Mouse (Mus musculus) large intestine, adult 2 months (tissue): ENCODE data around the gene Rnf19b. TPM values are rescaled to one million over a fixed set of nuclear protein-coding genes. Genes with fewer than 3 reads are reported as not detected.

Experiments used
- DNase-seq: peaks from one replicate; pipeline ENCODE4 v3.0.0-alpha.2; 2012; ENCODE audit warnings: low read depth, low spot score
- WGBS: fragments of 180-500 bp; shearing (Covaris S2); methylation state at CpG from one replicate; pipeline ENCODE4 v1.1.7; 2018; 5-methylcytosine and 5-hydroxymethylcytosine counted together
- polyA plus RNA-seq: library from polyadenylated mRNA; depleted of rRNA; stranded (reverse); fragments of >200 nt; gene quantifications from 2 replicates; pipeline ENCODE4 v1.2.3, GENCODE M21; 2012

Rnf19b gene
- polyA plus RNA-seq, 1 experiment = 66.8 TPM

DNA sequence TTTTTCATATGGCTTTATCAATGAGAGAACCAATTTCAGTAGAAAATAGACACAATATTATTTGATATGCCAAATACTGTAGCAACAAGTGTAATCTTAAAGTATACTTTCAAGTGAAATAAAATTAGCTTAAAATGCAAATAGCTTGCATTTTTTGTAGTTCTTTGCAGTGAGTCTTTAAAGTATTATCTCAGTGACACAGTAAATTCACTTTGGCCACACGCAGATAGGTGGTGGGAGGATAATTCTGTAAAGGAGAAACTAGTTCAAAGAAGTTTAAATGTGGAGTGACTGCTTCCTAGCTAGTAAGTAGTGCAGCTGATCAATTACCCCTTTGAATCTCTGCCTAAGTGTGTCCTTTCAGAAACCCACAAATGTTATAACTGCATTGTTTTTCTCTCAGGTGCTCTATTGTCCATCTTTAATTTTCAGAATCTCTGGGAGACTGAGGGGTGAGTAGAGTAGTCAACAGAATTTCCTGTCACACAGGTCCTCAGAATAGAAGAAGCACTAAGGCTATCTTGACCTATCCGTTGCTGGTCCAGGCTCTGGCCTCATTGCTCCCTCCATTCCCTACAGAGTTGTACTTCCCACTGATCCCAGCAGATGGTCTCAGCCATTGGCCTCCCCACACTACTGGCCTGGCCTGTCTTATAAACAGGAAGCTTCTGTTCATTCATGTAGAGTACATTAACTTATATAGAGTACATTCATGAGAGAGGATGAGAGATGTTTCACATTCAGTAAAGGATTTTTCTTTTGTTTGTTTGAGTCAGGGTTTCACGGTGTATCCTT, 4.4 kb downstream of the Rnf19b start:
- 72% methylated on average over 3 of the region's 3 CpGs for whole genome bisulfite sequencing
- DNase-seq = no peak

DNA sequence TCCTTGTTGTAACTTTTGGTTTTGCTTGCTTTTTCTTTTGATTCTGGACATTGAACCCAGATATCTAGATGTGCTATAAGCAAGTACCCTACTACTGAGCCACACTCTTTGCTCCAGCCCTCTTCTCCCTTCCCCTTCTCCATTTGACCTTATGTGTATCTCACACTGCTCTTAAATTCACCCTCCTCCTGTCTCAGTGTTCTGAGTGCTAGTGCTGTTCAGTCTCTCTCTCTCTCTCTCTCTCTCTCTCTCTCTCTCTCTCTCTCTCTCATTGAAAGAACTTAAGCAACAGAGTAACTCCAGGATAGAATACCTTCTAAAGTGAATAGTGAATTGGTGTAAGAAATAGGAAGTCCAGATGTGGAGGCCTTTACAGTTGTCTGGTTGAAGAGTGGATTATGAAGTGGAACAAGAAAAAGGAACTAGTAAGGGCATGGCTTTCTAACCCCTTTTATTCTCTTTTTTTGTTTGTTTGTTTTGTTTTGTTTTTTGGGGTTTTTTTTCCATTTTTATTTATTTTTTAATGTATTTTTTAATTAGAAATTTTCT, 7.7 kb downstream of the Rnf19b start:
- DNase-seq = no peak

DNA sequence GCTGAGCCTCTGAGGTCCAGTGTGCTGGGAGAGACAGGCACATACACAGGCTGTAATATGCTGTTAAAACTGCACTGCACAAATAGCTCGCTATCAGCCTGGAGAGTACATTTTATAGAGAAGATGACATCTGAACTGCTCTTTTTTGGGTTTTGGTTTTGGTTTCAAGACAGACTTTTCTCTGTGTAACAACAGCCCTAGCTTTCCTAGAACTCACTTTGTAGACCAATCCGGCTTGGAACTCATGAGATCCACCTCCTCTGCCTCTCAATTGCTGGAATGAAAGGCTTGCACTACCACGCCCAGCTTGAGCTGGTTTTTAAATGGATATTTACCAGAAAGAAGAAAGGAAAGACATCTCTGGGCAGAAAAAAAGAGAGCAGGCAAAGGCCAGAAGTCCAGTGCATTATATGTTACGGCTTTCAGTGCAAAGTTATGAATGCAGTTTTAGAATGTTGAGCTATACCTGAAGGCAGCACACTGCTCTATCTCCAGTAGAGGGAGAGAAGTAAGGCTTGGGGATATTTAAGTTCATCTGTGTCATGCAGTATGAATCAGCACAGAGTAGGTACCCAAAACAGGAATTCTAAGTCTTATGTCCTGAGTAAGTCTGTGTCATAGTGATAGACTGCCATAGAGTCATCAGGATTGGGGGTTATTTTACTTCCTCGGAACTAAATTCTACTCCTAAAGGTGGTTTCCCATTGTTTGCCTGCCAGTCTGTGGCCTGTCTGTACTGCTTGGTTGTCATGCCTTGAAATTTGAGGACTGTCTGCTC, 9.8 kb downstream of the Rnf19b start:
- DNase-seq = no peak
- WGBS = 48% methylated on average over 5 of the region's 5 CpGs

DNA sequence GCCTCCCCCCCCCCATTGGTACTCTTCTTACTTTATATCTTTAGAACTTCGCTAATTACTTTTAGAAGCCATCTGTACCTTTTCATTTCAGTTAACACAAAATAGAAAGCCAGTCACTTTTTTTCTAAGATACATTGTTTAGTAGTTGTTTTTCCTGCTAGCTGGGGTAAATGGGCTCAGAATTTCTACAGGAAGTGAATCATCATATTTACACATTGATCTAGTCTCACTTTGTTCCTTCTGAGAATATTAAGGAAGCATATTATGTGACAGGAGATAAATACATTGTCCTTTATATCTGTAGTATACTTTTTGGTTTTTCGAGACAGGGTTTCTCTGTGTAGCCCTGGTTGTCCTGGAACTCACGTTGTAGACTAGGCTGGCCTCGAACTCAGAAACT, 10.8 kb downstream of the Rnf19b start:
- no peak for DNase-seq
- WGBS = 85% methylated on average over 4 of the region's 4 CpGs

DNA sequence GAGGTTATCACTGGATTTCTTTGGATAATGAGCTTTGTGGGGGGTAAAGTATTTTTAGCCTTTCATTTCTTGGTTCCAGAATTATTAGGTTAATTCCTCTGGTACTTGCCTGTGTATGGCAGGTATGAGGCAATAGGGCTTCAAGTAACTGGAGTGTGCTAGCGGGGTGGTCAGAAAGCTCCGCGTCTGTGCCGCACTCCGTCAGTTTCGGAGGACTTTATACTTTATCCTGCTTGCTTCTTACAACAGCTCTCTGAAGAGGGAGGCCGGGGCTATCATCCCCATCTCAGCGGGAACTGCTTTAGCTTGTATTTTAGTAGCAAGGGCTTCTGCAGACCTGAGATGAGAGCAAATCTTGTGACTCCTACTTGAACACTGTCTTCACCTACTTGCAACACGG, 21.1 kb downstream of the Rnf19b start:
- WGBS = 96% methylated on average over 9 of the region's 9 CpGs
- no peak for DNase-seq

DNA sequence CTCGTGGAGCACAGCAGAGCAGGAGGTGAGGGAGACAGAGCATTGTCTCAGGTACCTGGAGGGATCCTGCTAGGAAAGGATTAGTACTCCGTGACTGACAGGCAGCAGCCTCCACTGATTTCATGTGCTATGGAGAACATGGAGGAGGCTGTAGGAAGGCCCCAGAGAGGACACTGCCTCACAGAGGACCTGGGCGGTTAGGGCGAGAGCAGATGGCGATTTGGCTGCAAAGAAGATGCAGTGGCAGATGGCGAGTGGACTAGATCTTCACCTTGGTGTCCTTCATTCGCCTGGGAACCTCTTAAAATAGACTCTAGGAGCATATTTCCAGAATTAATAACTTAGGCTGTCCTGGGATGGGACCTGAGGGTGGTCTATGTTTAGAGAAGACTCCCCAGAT, 23.0 kb downstream of the Rnf19b start:
- no peak for DNase-seq
- WGBS = 85% methylated on average over 7 of the region's 7 CpGs

DNA sequence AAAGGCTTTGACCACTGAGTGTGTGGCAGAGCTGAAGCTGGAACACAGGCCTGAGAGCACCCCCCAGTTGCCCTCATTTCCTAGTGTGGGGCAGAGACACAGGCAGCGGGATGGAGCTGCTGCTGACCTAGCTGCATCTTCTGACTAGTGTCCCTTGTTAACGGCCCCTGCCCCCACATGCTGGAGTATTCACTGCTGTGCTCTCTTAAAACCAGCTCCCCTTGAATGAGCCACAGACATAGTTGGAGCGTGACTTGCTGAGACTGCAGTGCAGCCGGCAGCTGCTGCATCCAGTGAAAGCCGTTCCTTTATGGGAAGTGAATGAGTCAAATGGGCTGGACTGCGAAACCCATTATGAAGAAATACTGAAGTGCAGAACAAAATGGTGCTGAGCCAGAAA, 23.4 kb downstream of the Rnf19b start:
- 61% methylated on average over 6 of the region's 6 CpGs for WGBS
- no peak for DNase-seq

DNA sequence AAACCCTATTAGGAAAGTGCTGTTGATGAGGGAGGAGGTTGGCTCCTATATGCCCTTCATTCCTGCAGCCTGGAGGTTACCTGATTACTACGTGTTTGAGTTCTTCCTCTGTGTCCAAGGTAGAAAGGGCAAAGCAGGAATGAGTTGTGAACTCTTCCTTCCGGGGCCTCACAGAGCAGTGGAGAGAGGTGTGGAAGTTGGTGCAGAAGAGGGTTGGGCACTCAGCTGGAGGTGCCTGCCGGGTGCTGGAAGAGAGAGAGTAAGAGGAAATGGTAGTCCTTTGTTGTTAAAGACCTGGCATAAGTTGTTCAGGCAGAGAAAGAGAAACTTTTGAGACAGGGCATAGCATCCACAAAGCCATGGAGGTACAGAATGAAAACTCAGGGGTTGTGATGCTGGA, 23.9 kb downstream of the Rnf19b start:
- no peak for DNase-seq
- WGBS = 32% methylated on average over 3 of the region's 3 CpGs

DNA sequence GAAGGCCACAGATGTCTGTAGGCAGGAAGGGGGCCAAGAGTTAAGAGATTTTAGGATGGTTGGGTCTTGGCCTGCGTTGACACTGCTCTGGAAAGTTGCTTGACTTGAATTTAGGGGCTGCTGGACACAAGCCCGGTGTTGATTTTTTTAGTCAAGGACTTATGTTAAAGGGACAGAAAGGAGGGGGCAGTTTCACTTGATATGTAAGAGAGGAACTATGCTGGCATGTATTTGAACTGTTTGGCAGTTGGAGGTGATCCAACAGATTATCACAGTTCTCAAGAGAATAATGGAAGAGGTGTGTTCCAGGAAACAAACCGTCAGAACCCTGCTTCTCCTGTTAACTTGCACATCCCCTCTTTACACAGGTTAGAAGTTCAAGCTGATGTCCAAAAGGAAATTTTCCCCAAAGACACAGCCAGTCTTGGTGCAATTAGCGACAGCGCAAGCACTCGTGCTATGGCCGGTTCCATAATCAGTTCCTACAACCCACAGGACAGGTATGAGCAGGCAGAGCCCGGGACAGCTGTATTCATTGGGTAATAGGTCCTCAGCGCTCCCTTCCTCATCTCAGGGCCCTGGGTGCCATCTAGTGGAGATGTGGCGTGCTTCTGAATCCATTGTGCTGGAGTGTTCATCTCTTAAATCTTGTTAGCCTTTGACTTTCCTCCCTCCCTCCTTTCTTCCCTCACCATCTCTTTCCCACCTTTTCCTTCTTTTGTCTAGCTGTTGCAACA, 24.5 kb downstream of the Rnf19b start:
- WGBS = 23% methylated on average over 10 of the region's 10 CpGs

DNA sequence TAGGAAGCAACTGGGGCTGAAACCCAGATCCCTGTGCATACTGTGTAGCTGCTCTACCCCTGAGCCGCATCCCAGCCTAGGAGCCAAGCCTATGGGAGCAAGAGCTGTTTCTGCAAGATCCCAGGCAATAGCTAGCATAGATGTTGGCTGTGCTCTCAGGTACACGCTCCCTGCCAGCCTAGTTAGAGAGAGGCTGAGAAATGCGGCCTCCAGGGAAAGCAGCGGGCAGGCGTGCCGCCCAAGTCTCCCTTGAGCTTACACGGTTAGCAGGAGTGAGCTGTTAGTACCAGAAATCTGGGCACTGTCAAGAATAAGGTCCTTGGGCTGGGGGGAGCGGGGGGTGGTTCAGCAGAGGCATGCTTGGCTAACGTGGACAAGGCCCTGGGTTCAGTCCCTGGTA, 26.8 kb downstream of the Rnf19b start:
- WGBS = 95% methylated on average over 9 of the region's 9 CpGs
- no peak for DNase-seq

More for the DNA sequence above, 24.5 kb downstream of the Rnf19b start:
- DNase-seq = no peak

DNA sequence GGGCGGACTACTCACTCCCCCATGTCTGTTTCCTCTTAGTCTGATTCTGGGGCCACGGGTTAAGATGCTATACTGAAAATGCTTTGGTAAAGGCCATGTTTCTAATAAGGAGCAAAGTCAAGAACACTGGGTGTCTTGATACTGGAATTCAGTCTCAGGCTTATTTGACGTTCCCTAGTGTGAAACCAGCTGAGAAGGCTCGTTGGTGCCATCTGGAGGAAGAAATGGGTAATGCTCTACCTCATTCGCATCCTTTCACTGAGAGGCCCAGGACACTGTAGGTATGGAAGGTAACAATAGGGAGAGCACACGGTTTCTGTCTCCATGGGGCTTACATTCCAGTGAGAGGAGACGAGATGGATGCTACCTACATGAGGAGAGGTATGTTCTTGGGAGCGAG, 28.0 kb downstream of the Rnf19b start:
- 31% methylated on average over 8 of the region's 8 CpGs for WGBS
- DNase-seq = peak; percentile 64

DNA sequence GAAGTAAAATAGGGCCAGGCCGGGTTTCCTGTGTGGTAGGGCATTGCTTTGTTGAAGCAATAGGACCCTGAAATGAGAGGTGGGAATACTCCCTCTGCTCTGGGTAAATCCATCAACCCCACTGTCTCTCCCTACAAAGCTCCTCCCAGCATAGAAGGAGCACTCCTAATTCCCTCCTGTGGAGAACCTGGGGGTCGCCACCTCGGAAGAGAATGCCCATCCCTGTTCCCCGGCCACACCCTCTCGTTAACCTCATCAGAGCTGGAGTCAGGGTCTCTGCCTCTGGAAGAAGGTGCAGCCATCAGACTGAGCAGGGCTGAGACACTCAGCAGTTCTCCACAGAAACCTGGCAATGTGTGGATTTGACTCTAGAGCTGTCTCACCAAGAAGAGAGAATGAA, 29.8 kb downstream of the Rnf19b start:
- WGBS = 46% methylated on average over 5 of the region's 5 CpGs
- DNase-seq = no peak

DNA sequence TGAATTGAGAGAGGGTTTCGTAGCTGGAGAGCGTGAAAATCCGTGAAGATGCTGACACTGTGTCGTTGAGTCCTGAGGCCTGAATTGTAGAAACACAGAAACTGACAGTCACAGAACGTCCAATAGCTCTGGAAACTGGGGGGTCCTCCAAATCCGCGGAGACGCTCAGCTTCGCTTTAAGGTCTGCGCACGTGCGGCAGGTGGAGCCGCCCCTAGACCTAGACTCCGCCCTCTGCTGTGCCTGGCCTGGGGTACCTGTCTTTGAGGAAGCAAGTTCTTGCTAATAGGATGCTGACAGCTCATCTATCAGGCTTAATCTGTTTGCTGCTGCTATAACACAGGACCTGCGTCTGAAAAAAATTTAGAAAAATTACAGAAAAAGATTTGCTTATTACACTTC, 37.2 kb downstream of the Rnf19b start:
- DNase-seq = no peak
- 32% methylated on average over 15 of the region's 15 CpGs for WGBS

DNA sequence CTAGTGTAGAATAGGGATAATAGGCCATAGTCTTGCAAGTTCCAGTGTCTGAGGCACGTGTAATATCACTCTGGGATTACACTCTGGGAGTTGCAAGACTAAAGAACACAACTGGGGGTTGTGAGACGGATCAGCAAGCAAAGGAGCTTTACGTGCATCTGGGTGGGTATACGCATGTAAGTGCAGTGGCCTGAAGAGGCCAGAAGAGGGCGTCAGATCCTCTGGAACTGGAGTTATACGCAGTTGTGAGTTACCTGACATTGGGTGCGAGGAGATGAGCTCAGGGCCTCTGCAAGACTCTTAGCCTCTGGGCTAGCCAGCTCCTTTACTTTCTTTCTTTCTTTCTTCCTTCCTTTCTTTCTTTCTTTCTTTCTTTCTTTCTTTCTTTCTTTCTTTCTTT, 38.9 kb downstream of the Rnf19b start:
- WGBS = 85% methylated on average over 7 of the region's 7 CpGs

DNA sequence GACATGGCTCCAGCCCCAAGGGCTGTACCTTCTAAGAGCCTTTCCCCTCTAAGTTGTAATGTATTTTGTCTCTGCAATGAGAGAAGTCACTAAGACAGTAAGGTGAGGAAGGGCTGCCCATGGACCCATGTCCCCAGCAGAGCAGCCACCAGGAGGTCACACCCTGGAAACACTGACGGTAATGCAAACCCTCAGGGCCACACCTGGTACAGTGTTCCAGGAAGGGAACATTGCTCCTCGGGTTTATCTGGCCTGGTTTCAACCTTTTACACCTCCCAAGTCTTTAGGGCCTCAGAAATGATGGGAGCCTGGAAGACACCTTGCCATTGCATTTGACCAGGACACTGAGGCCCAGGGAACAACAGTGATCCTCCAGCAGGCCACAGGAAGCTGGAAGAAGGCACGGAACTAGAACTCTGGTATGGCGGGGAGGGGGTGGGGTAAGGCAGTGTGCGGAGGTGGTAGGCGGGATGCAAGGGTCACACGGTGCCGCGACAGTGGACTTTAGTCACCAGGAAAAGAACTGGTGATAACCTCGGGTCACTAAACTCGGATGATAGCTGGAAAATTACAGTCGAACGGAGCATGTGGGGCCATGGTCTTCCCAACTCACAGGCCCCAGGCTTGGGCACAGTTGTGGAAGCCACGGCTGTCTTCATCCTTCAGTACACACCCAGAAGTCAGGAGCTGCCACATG, 44.2 kb downstream of the Rnf19b start:
- DNase-seq = peak; percentile 96
- WGBS = 29% methylated on average over 14 of the region's 14 CpGs

More for the DNA sequence above, 38.9 kb downstream of the Rnf19b start:
- no peak for DNase-seq

DNA sequence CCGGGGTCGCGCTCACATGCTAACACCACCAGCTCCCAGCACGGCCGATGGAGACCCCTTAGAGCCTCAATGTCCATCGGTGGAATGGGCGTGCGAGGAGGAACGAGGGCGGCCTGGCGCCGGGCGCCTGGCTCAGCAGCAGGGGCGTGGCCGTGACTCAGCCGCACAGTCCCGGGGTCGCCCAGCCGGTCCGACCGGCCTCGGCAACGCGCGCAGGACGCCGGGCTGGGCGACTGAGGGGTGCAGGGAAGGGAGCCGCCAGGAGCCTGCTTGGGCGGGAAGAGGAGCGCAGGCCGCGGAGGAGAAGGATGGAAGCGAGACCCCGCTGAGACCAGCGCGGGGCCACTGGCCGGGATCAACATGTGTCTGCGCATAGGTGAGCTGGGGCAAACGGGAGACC, 47.3 kb downstream of the Rnf19b start, which contains the start of gene Tmem54:
Gene Tmem54 (plus strand): TSS at position 193 of the 400 bp plus-strand sequence.
- 2% methylated on average over 40 of the region's 40 CpGs for WGBS

DNA sequence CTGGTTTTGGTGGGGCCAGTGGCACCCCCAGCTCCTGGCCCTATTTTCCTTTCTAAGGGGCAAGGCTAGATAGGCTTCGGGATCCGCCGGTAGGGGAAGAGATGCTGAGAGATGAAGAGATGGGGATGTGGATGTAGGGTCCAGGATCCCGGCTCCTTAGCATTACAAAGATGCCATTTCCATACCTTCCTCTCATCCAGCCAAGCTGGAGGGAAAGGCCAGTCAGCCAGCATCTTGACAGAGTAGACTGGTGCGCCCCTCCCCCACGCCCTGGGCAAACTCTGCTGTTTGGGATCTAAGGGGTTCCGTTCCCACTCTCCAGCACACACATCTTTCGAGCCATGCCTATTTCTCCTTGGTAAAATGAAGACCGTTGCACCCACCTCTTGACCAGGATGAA, 48.0 kb downstream of the Rnf19b start:
- 18% methylated on average over 9 of the region's 9 CpGs for WGBS
- DNase-seq = no peak

More for the DNA sequence above, 47.3 kb downstream of the Rnf19b start, which contains the start of gene Tmem54:
- no peak for DNase-seq

DNA sequence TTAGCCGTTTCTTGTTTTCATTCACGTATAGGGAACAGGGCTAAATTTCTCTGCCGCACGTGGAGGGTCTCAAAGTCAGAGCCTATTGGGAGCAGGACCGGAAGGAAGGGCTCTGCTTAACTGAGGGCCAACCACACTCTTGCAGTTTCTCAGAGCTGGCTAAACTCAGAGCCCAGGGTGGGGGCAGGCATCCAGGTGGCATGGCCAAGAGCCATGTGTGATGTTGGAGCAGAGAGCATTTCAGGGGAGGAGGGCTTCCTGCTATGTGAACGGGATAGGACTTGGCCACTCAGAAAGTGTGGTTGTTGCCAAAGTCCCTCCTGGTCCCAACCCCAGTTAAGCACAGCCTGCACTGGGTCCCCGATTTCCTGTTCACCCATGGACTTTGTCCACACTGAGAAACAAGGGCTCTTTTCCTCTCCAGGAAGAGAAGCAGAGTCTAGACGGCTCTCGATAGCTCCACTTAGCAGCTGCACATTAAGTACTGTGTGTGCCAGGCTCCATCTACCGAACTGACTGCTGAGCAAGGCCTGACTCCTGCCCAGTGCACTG, 49.4 kb downstream of the Rnf19b start:
- WGBS = 26% methylated on average over 10 of the region's 10 CpGs
- DNase-seq = peak; percentile 52

DNA sequence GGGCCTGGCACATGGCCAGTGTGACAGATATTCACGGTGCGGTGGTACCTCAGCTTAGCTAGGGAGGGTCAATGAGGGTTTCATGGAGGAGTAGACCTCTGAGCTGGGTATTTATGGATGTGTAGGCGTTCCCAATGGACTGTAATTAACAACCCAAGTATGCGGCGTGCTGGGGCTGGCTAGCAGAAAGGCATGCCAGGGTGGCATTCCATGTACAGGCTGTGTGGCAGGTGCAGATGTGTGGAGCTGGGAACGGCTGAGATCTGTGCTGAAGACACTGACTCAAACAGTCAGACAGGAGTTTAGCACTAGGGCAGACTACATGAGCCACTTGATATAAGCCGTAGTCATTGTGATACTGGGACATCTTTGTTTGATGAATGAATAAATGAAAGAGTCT, 50.6 kb downstream of the Rnf19b start:
- 37% methylated on average over 7 of the region's 7 CpGs for WGBS
- DNase-seq = no peak
